Mouse (Mus musculus) E14TG2a.4 (cell line): ENCODE measurements at regions not wholly inside any gene's neighbourhood (a gene's known extent, or its start where the extent isn't known, plus 50 kb on each side); places are given as distances from the start of the nearest gene placed in this dataset.

Source experiments
- H3K27me3 ChIP-seq: 2 replicates; pipeline ENCODE4 v1.6.1; 2014; ENCODE audit warnings: low read length, control low read depth; ENCODE audit not compliant: insufficient read depth
- H3K36me3 ChIP-seq: 2 replicates; pipeline ENCODE4 v1.6.1; 2014; ENCODE audit warnings: low read length, control low read depth; ENCODE audit not compliant: insufficient read depth
- H3K4me1 ChIP-seq: replicated peaks from 2 replicates; pipeline ENCODE4 v1.6.1; 2014; ENCODE audit warnings: low read depth, low read length, control low read depth
- H3K4me3 ChIP-seq: replicated peaks from 2 replicates; pipeline ENCODE4 v1.5.1; 2014; ENCODE audit warnings: mild to moderate bottlenecking, low read length
- H3K9me3 ChIP-seq: 2 replicates; pipeline ENCODE4 v1.6.1; 2014; ENCODE audit warnings: low read length, control low read depth
- CTCF ChIP-seq: conservative IDR thresholded peaks from 2 replicates; pipeline ENCODE4 v1.5.1; 2014; ENCODE audit warnings: low read length
- NANOG ChIP-seq: IDR thresholded peaks from 2 replicates; pipeline ENCODE4 v1.6.1; 2014; ENCODE audit warnings: borderline replicate concordance, low read length, mixed read lengths
- POU5F1 ChIP-seq: IDR thresholded peaks from 2 replicates; pipeline ENCODE4 v1.6.1; 2014; ENCODE audit warnings: low read length, borderline replicate concordance

GRCm38 (mm10) chr1:73857497-73857896 is 266.8 kb downstream of the Tns1 start:
- Histone ChIP-seq H3K4me1 (peaks cover 17% of the 10 kb centered on the region), H3K27me3 (peaks cover 11% of the 10 kb centered on the region; the same call in 1 of the 2 replicates), H3K9me3 (no peaks in the 10 kb centered on the region), H3K4me3 (no peak overlapping the region), H3K36me3 (no peaks in the 10 kb centered on the region)
- TF ChIP-seq POU5F1: no peak
- no peak for TF ChIP-seq CTCF
- no peak for TF ChIP-seq NANOG

- Histone ChIP-seq H3K36me3 (no peaks in the 10 kb centered on the region), H3K4me3 (no peak overlapping the region), H3K27me3 (peaks cover 11% of the 10 kb centered on the region; the same call in 1 of the 2 replicates), H3K9me3 (no peaks in the 10 kb centered on the region), H3K4me1 (peaks cover 14% of the 10 kb centered on the region)
- no peak for TF ChIP-seq POU5F1
- TF ChIP-seq CTCF: no peak
- TF ChIP-seq NANOG: no peak
Measured at GRCm38 (mm10) chr1:73856811-73857210, 267.4 kb downstream of the Tns1 start.

GRCm38 (mm10) chr1:73855306-73855705 is 268.9 kb downstream of the Tns1 start:
- no peak overlapping the region for H3K4me3 ChIP-seq
- H3K4me1 ChIP-seq: peaks cover 5% of the 10 kb centered on the region
- peaks cover 8% of the 10 kb centered on the region; the same call in 1 of the 2 replicates for H3K27me3 ChIP-seq
- H3K36me3 ChIP-seq: no peaks in the 10 kb centered on the region
- H3K9me3 ChIP-seq: no peaks in the 10 kb centered on the region
- TF ChIP-seq POU5F1 (no peak), NANOG (no peak), CTCF (no peak)

- no peak for TF ChIP-seq CTCF
- no peak for TF ChIP-seq NANOG
- no peak for TF ChIP-seq POU5F1
- H3K27me3 ChIP-seq: peaks cover 8% of the 10 kb centered on the region; the same call in 1 of the 2 replicates
- no peaks in the 10 kb centered on the region for H3K9me3 ChIP-seq
- H3K36me3 ChIP-seq: no peaks in the 10 kb centered on the region
- H3K4me3 ChIP-seq: no peak overlapping the region
- H3K4me1 ChIP-seq: no peaks in the 10 kb centered on the region
Measured at GRCm38 (mm10) chr1:73853851-73854250, 270.4 kb downstream of the Tns1 start.

GRCm38 (mm10) chr1:73850173-73851014 is 273.9 kb downstream of the Tns1 start:
- Histone ChIP-seq H3K9me3 (no peaks in the 10 kb centered on the region), H3K36me3 (no peaks in the 10 kb centered on the region), H3K4me1 (no peaks in the 10 kb centered on the region), H3K4me3 (no peak overlapping the region), H3K27me3 (0 out of 2 replicates have a peak, but pooled peaks cover 3% of the 10 kb centered on the region)
- no peak for TF ChIP-seq CTCF
- no peak for TF ChIP-seq NANOG
- TF ChIP-seq POU5F1: no peak

GRCm38 (mm10) chr1:73848370-73848769 is 275.9 kb downstream of the Tns1 start:
- no peaks in the 10 kb centered on the region for H3K36me3 ChIP-seq

GRCm38 (mm10) chr1:73847126-73847525 is 277.1 kb downstream of the Tns1 start:
- Histone ChIP-seq H3K4me1 (no peaks in the 10 kb centered on the region), H3K36me3 (no peaks in the 10 kb centered on the region), H3K4me3 (no peak overlapping the region), H3K9me3 (no peaks in the 10 kb centered on the region), H3K27me3 (no peaks in the 10 kb centered on the region)
- no peak for TF ChIP-seq NANOG
- TF ChIP-seq CTCF: no peak
- no peak for TF ChIP-seq POU5F1

More at GRCm38 (mm10) chr1:73848370-73848769, 275.9 kb downstream of the Tns1 start:
- TF ChIP-seq POU5F1 (no peak), CTCF (no peak), NANOG (no peak)
- Histone ChIP-seq H3K4me3 (no peak overlapping the region), H3K9me3 (no peaks in the 10 kb centered on the region), H3K27me3 (no peaks in the 10 kb centered on the region), H3K4me1 (no peaks in the 10 kb centered on the region)

- Histone ChIP-seq H3K4me1 (no peaks in the 10 kb centered on the region), H3K9me3 (no peaks in the 10 kb centered on the region), H3K27me3 (0 out of 2 replicates have a peak, but pooled peaks cover 2% of the 10 kb centered on the region), H3K36me3 (no peaks in the 10 kb centered on the region), H3K4me3 (no peak overlapping the region)
- TF ChIP-seq POU5F1 (no peak), CTCF (no peak), NANOG (no peak)
Measured at GRCm38 (mm10) chr1:73845115-73845514, 279.1 kb downstream of the Tns1 start.
